8 mouse cellular contexts compared by ENCODE assay signal in genomic region chr4:124633281-124633680, GRCm38 (mm10). TPM values are rescaled to one million over a fixed set of nuclear protein-coding genes. Genes with fewer than 3 reads are reported as not detected.
DNase-seq lines count a peak whose midpoint lies in the region; ATAC-seq lines count a peak whose summit lies in the region.

No protein-coding gene starts in this region.

- no peak overlapping the region for H3K4me3 ChIP-seq in forebrain, embryonic 11.5 days (ENCODE audit: low read depth, low read length)
- no peak overlapping the region for H3K4me3 ChIP-seq in forebrain, embryonic 14.5 days (ENCODE audit: low read depth, low read length)
- no peak overlapping the region for H3K4me3 ChIP-seq in midbrain, embryonic 13.5 days (replicated peaks)
- H3K4me3 ChIP-seq in midbrain, embryonic 11.5 days (ENCODE audit: low read depth, low read length): no peak overlapping the region
- H3K4me3 ChIP-seq in embryonic facial prominence, embryonic 14.5 days (ENCODE audit: low read depth, low read length): no peak overlapping the region

- DNase-seq in forebrain, embryonic 11.5 days (ENCODE audit: low spot score): peak; percentile 78
- no peak for DNase-seq in forebrain, embryonic 14.5 days (ENCODE audit: low spot score)
- DNase-seq in midbrain, embryonic 11.5 days (ENCODE audit: low spot score, missing footprints): no peak
- DNase-seq in embryonic facial prominence, embryonic 14.5 days (ENCODE audit: low spot score): peak; percentile 53
- DNase-seq in ovary, postnatal 36 days (ENCODE audit: low spot score): peak; percentile 62
- no peak for DNase-seq in layer of hippocampus, adult 18-20 months (ENCODE audit: low spot score in 2 of 2)
- DNase-seq in right cerebral cortex, postnatal 25 days: no peak

- no peak overlapping the region for H3K9ac ChIP-seq in forebrain, embryonic 11.5 days (ENCODE audit: low read length)
- no peak overlapping the region for H3K9ac ChIP-seq in forebrain, embryonic 14.5 days (ENCODE audit: low read length)
- no peak overlapping the region for H3K9ac ChIP-seq in midbrain, embryonic 13.5 days (replicated peaks)
- no peak overlapping the region for H3K9ac ChIP-seq in midbrain, embryonic 11.5 days (ENCODE audit: low read length)
- H3K9ac ChIP-seq in embryonic facial prominence, embryonic 14.5 days (ENCODE audit: low read depth, low read length): no peak overlapping the region

- no peak for ATAC-seq in forebrain, embryonic 11.5 days (replicated peaks; ENCODE audit: low FRiP score)
- no peak for ATAC-seq in forebrain, embryonic 14.5 days
- no peak for ATAC-seq in midbrain, embryonic 13.5 days
- ATAC-seq in midbrain, embryonic 11.5 days (ENCODE audit: low FRiP score): no peak
- no peak for ATAC-seq in embryonic facial prominence, embryonic 14.5 days (ENCODE audit: low read depth)

- H3K9me3 ChIP-seq in forebrain, embryonic 11.5 days (ENCODE audit: control insufficient read depth, low read length): no peaks in the 10 kb centered on the region
- H3K9me3 ChIP-seq in forebrain, embryonic 14.5 days (replicated peaks; ENCODE audit: control insufficient read depth, low read length): no peaks in the 10 kb centered on the region
- H3K9me3 ChIP-seq in midbrain, embryonic 13.5 days: no peaks in the 10 kb centered on the region
- no peaks in the 10 kb centered on the region for H3K9me3 ChIP-seq in midbrain, embryonic 11.5 days (ENCODE audit: control insufficient read depth, low read length)
- H3K9me3 ChIP-seq in embryonic facial prominence, embryonic 14.5 days (ENCODE audit: control insufficient read depth, low read length): no peaks in the 10 kb centered on the region

- WGBS in forebrain, embryonic 11.5 days: 7% methylated on average over 9 of the region's 9 CpGs
- 5% methylated on average over 9 of the region's 9 CpGs for WGBS in forebrain, embryonic 14.5 days
- 8% methylated on average over 9 of the region's 9 CpGs for WGBS in midbrain, embryonic 13.5 days
- WGBS in midbrain, embryonic 11.5 days: 10% methylated on average over 9 of the region's 9 CpGs
- 3% methylated on average over 9 of the region's 9 CpGs for WGBS in embryonic facial prominence, embryonic 14.5 days

- 0 out of 2 replicates have a peak, but pooled peaks cover 2% of the 10 kb centered on the region for H3K27me3 ChIP-seq in forebrain, embryonic 11.5 days (ENCODE audit: control insufficient read depth, insufficient read depth, low read length)
- no peaks in the 10 kb centered on the region for H3K27me3 ChIP-seq in forebrain, embryonic 14.5 days (replicated peaks; ENCODE audit: control insufficient read depth, insufficient read depth, low read length)
- H3K27me3 ChIP-seq in midbrain, embryonic 13.5 days: 0 out of 2 replicates have a peak, but pooled peaks cover 4% of the 10 kb centered on the region
- H3K27me3 ChIP-seq in midbrain, embryonic 11.5 days (ENCODE audit: control insufficient read depth, insufficient read depth, low read length): no peaks in the 10 kb centered on the region
- H3K27me3 ChIP-seq in embryonic facial prominence, embryonic 14.5 days (replicated peaks; ENCODE audit: control insufficient read depth, insufficient read depth, low read length): peaks cover 5% of the 10 kb centered on the region; the same call in 1 of the 2 replicates

- H3K36me3 ChIP-seq in forebrain, embryonic 11.5 days (ENCODE audit: control insufficient read depth, insufficient read depth, low read length): no peaks in the 10 kb centered on the region
- H3K36me3 ChIP-seq in forebrain, embryonic 14.5 days (ENCODE audit: control insufficient read depth, insufficient read depth, low read length): no peaks in the 10 kb centered on the region
- H3K36me3 ChIP-seq in midbrain, embryonic 13.5 days: no peaks in the 10 kb centered on the region
- H3K36me3 ChIP-seq in midbrain, embryonic 11.5 days (ENCODE audit: control insufficient read depth, insufficient read depth, low read length): no peaks in the 10 kb centered on the region
- H3K36me3 ChIP-seq in embryonic facial prominence, embryonic 14.5 days (ENCODE audit: control insufficient read depth, insufficient read depth, low read length): no peaks in the 10 kb centered on the region

- H3K4me1 ChIP-seq in forebrain, embryonic 11.5 days (replicated peaks; ENCODE audit: control insufficient read depth, insufficient read depth, low read length): no peaks in the 10 kb centered on the region
- no peaks in the 10 kb centered on the region for H3K4me1 ChIP-seq in forebrain, embryonic 14.5 days (ENCODE audit: control insufficient read depth, insufficient read depth, low read length)
- H3K4me1 ChIP-seq in midbrain, embryonic 13.5 days (replicated peaks): peaks cover 11% of the 10 kb centered on the region
- no peaks in the 10 kb centered on the region for H3K4me1 ChIP-seq in midbrain, embryonic 11.5 days (ENCODE audit: control insufficient read depth, insufficient read depth, low read length)
- H3K4me1 ChIP-seq in embryonic facial prominence, embryonic 14.5 days (ENCODE audit: control insufficient read depth, insufficient read depth, low read length): no peaks in the 10 kb centered on the region

- no peak overlapping the region for H3K27ac ChIP-seq in forebrain, embryonic 11.5 days (ENCODE audit: low read depth, low read length)
- no peak overlapping the region for H3K27ac ChIP-seq in forebrain, embryonic 14.5 days (ENCODE audit: low read depth, low read length)
- peak overlapping the region; percentile 51; the same call in 1 of the 2 replicates for H3K27ac ChIP-seq in midbrain, embryonic 13.5 days
- no peak overlapping the region for H3K27ac ChIP-seq in midbrain, embryonic 11.5 days (ENCODE audit: low read depth, low read length)
- no peak overlapping the region for H3K27ac ChIP-seq in embryonic facial prominence, embryonic 14.5 days (replicated peaks; ENCODE audit: low read depth, low read length)

- no peak overlapping the region for H3K4me2 ChIP-seq in forebrain, embryonic 11.5 days (ENCODE audit: low read depth, low read length, severe bottlenecking)
- no peak overlapping the region for H3K4me2 ChIP-seq in forebrain, embryonic 14.5 days (ENCODE audit: low read length)
- H3K4me2 ChIP-seq in midbrain, embryonic 13.5 days (replicated peaks): no peak overlapping the region
- H3K4me2 ChIP-seq in midbrain, embryonic 11.5 days: no peak overlapping the region
- H3K4me2 ChIP-seq in embryonic facial prominence, embryonic 14.5 days (ENCODE audit: low read depth, low read length): no peak overlapping the region

RNA-seq across cellular contexts. Expression of gene 3100002H09Rik, which starts 22.7 kb away (rescaled TPM):
- polyA plus RNA-seq in forebrain, embryonic 11.5 days (2014; fragmentation: Nextera tagmentation; extraction: Ambion mirVana): 0.67 TPM in 1 of 2 replicates, not detected in the other
- polyA plus RNA-seq in forebrain, embryonic 14.5 days (2014; fragmentation: Nextera tagmentation; extraction: Ambion mirVana): not detected in 2 replicates
- 0.79 and 1.1 TPM in 2 replicates for polyA plus RNA-seq in midbrain, embryonic 13.5 days (2015; fragmentation: Nextera tagmentation; extraction: Ambion mirVana)
- 0.16 TPM in 1 of 2 replicates, not detected in the other for polyA plus RNA-seq in midbrain, embryonic 11.5 days (2014; fragmentation: Nextera tagmentation; extraction: Ambion mirVana)
- polyA plus RNA-seq in embryonic facial prominence, embryonic 14.5 days (2014; fragmentation: Nextera tagmentation; extraction: Ambion mirVana): 0.47 TPM in 1 of 2 replicates, not detected in the other
- total RNA-seq in layer of hippocampus, adult 18-20 months (2021): 1 to 10 TPM in 1 of 2 experiments, under 1 TPM in 1; 0.66 to 1.3 TPM

RNA-seq across cellular contexts. Expression of gene Pou3f1, which starts 23.3 kb away (rescaled TPM):
- polyA plus RNA-seq in forebrain, embryonic 11.5 days (2014; fragmentation: Nextera tagmentation; extraction: Ambion mirVana): 8.6 and 11.7 TPM in 2 replicates
- polyA plus RNA-seq in forebrain, embryonic 14.5 days (2014; fragmentation: Nextera tagmentation; extraction: Ambion mirVana): 14.8 and 15.3 TPM in 2 replicates
- 14.2 and 19.3 TPM in 2 replicates for polyA plus RNA-seq in midbrain, embryonic 13.5 days (2015; fragmentation: Nextera tagmentation; extraction: Ambion mirVana)
- polyA plus RNA-seq in midbrain, embryonic 11.5 days (2014; fragmentation: Nextera tagmentation; extraction: Ambion mirVana): 19.2 and 20.5 TPM in 2 replicates
- polyA plus RNA-seq in embryonic facial prominence, embryonic 14.5 days (2014; fragmentation: Nextera tagmentation; extraction: Ambion mirVana): 1.2 and 1.7 TPM in 2 replicates
- total RNA-seq in layer of hippocampus, adult 18-20 months (2021): 10 to 100 TPM; 49.2 to 54.0 TPM

Comparison
In these comparisons a context has a peak if more than half of its experiments do, and no peak if none do; other contexts are left out.
1. DNase-seq: peak in forebrain, embryonic 11.5 days (single experiment), embryonic facial prominence, embryonic 14.5 days (single experiment) and ovary, postnatal 36 days (single experiment); none in forebrain, embryonic 14.5 days (single experiment), midbrain, embryonic 11.5 days (single experiment), layer of hippocampus, adult 18-20 months (0 of 2) and right cerebral cortex, postnatal 25 days (single experiment).